Mouse (Mus musculus) cerebellum, adult 2 months (tissue): ENCODE data around the gene Flt4. TPM values are rescaled to one million over a fixed set of nuclear protein-coding genes. Genes with fewer than 3 reads are reported as not detected.

Experiments
- DNase-seq, 2 experiments: peaks; one replicate each; pipeline ENCODE4 v3.0.0; 2021
- H3K27ac ChIP-seq: fragments of 200-500 bp; 2 replicates; pipeline ENCODE4 v1.5.1; 2012; ENCODE audit warnings: low read length, control low read depth, inconsistent platforms; ENCODE audit not compliant: insufficient read depth
- H3K27me3 ChIP-seq: fragments of 200-500 bp; 2 replicates; pipeline ENCODE4 v1.6.1; 2012; ENCODE audit warnings: inconsistent platforms, mild to moderate bottlenecking, low read length, moderate library complexity; ENCODE audit not compliant: control insufficient read depth, insufficient read depth
- H3K4me1 ChIP-seq: fragments of 200-500 bp; 2 replicates; pipeline ENCODE4 v1.6.1; 2011; ENCODE audit warnings: low read length; ENCODE audit not compliant: control insufficient read depth, insufficient read depth
- H3K4me3 ChIP-seq: fragments of 200-500 bp; replicated peaks from 2 replicates; pipeline ENCODE3; 2011; ENCODE audit warnings: mild to moderate bottlenecking, low read depth, low read length, control low read depth; ENCODE audit not compliant: insufficient read depth
- CTCF ChIP-seq: fragments of 200-500 bp; IDR thresholded peaks from 2 replicates; pipeline ENCODE4 v1.5.1; 2011; ENCODE audit warnings: low read depth, mild to moderate bottlenecking, control low read depth, low read length, moderate library complexity, borderline replicate concordance; ENCODE audit not compliant: insufficient read depth
- POLR2A ChIP-seq: fragments of 200-500 bp; IDR thresholded peaks from 2 replicates; pipeline ENCODE4 v1.6.1; 2011; ENCODE audit warnings: low read length, control low read depth, borderline replicate concordance; ENCODE audit not compliant: insufficient read depth
- WGBS: fragments of 180-500 bp; shearing (Covaris S2); methylation state at CpG from one replicate; pipeline ENCODE4 v1.1.7; 2018; 5-methylcytosine and 5-hydroxymethylcytosine counted together
- polyA plus RNA-seq: library from polyadenylated mRNA; depleted of rRNA; stranded (reverse); fragments of >200 nt; gene quantifications from 2 replicates; pipeline ENCODE4 v1.2.3, GENCODE M21; 2012

Gene Flt4
- polyA plus RNA-seq, 1 experiment = 2.2 TPM

DNA sequence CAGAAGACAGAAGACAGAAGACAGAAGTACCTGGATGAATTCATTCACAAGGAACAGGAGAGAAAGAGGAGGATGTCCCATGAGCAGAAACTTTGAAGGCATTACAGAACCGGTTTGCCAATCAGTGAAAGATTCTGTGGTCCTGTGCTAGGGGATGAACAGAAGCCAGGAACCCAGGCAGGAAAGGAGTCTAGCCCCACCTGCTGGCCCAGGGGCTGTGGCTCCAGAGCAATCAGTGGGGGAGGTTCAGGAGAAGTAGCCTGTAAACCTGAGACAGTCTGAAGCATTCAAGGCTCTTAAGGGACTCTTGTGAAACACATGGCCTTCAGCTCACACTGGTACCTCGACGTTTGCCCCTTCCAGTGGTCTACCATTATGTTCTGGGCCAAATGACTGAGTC lies 22.1 kb downstream of the Flt4 start:
- Histone ChIP-seq H3K27ac (no peak overlapping the region), H3K4me1 (no peaks in the 10 kb centered on the region), H3K4me3 (no peak overlapping the region), H3K27me3 (no peaks in the 10 kb centered on the region)
- WGBS = 40% methylated on average over 3 of the region's 3 CpGs
- no peak for DNase-seq
- TF ChIP-seq POLR2A (no peak), CTCF (no peak)

DNA sequence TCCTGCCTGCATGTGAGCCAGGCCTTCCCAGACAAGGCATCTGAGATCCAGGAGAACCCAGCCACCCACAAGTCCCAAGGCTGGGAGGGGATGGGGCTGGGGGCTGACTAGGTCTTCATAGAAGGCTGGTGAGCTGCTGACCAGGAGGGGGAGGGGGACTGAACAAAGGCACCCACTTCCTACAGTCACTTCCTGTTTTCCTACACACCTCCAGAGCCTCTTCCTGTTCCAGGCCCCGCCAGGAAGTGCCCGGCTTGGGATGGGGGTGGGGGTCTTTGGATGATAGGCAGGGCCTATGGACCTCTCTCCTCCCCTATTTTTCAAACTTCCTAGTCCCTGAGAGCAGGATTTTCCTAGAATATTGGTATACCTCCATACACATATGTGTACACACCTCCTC lies 23.2 kb downstream of the Flt4 start:
- H3K4me1 ChIP-seq = no peaks in the 10 kb centered on the region; the same call in 1 of the 2 replicates
- no peak overlapping the region for H3K4me3 ChIP-seq
- no peak overlapping the region for H3K27ac ChIP-seq
- no peaks in the 10 kb centered on the region for H3K27me3 ChIP-seq
- TF ChIP-seq CTCF (no peak), POLR2A (no peak)
- DNase-seq = no peak
- WGBS = 89% methylated on average over 2 of the region's 2 CpGs

DNA sequence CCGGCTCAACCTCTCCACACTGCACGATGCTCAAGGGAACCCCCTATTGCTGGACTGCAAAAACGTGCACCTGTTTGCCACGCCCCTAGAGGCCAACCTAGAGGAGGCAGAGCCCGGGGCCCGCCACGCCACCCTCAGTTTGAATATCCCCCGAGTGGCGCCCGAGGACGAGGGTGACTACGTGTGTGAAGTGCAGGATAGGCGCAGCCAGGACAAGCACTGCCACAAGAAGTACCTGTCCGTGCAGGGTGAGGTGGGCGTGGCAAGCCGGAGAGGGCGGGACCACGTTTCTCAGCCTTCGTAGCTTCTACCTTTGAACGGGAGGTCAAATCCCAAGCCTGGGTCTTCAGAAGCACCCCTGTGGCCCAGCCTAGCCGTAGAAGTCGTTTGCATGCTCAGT lies 25.0 kb downstream of the Flt4 start:
- Histone ChIP-seq H3K4me3 (no peak overlapping the region), H3K4me1 (no peaks in the 10 kb centered on the region; the same call in 1 of the 2 replicates), H3K27ac (no peak overlapping the region), H3K27me3 (no peaks in the 10 kb centered on the region)
- TF ChIP-seq CTCF (no peak), POLR2A (no peak)
- WGBS = 5% methylated on average over 22 of the region's 22 CpGs
- DNase-seq = no peak

DNA sequence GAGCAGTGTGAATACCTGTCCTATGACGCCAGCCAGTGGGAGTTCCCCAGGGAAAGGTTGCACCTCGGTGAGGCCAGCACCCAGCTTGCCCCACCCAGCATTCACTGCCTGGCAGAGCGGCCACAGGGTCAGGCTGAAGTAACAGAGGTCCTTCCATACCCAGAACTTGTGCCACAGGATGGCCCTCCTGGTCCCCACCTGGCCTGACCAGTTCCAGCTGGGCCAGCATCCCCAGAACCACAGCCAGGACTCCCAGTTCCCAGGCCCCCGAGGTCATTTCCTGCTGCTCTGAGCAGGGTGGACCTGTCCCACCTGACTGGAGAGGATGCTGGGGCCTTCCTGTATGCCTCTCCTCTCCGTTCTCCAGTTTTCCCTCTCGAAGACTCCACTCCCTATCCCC lies 26.6 kb downstream of the Flt4 start:
- H3K4me1 ChIP-seq = no peaks in the 10 kb centered on the region; the same call in 1 of the 2 replicates
- no peak for DNase-seq
- H3K27ac ChIP-seq = no peak overlapping the region
- H3K27me3 ChIP-seq = no peaks in the 10 kb centered on the region; the same call in 1 of the 2 replicates
- H3K4me3 ChIP-seq = no peak overlapping the region
- 73% methylated on average over 6 of the region's 6 CpGs for WGBS
- no peak for TF ChIP-seq POLR2A
- no peak for TF ChIP-seq CTCF

DNA sequence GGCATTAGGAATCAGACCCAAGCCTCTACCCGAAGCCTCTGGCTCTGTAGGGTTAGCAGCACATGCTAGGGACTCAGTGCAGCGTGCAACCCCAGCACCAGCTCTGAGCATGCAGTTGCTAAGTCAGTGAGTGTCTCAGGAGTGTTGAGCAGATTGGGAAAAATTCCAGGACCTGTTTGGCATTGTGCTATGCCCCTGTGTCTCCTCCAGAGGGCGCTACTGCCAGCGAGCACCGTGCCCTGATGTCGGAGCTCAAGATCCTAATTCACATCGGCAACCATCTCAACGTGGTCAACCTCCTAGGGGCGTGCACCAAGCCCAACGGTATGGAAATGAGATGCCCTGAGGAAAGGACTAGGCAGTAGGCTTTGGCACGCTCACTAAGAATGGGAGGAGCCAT lies 27.4 kb downstream of the Flt4 start:
- TF ChIP-seq POLR2A (no peak), CTCF (peak; percentile 38; the same call in 1 of the 2 replicates)
- H3K4me3 ChIP-seq = no peak overlapping the region

DNA sequence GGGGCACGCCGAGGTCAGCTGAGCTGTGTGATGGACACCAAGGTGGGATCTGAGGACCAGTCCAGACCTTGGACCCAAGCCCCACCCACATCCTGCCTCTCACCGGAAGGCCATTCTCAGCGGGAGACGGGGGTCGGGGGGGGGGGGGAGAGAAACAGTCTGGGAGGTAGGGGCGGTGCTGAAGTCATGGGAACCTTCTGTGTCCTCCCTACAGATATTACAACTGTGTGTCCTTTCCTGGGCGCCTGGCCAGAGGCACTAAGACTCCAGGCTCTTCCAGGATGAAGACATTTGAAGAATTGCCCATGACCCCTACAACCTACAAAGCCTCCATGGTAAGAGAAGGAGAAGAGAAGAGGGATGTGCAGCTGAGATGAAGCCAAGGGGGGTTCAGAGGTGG lies 36.6 kb downstream of the Flt4 start:
- DNase-seq = no peak
- Histone ChIP-seq H3K4me3 (no peak overlapping the region), H3K27ac (no peak overlapping the region), H3K27me3 (no peaks in the 10 kb centered on the region), H3K4me1 (no peaks in the 10 kb centered on the region)
- TF ChIP-seq POLR2A = no peak
- no peak for TF ChIP-seq CTCF
- WGBS = 59% methylated on average over 8 of the region's 8 CpGs

More for the DNA sequence above, 27.4 kb downstream of the Flt4 start:
- Histone ChIP-seq H3K27me3 (no peaks in the 10 kb centered on the region; the same call in 1 of the 2 replicates), H3K27ac (no peak overlapping the region), H3K4me1 (no peaks in the 10 kb centered on the region; the same call in 1 of the 2 replicates)
- 1% methylated on average over 11 of the region's 11 CpGs for WGBS
- no peak for DNase-seq

DNA sequence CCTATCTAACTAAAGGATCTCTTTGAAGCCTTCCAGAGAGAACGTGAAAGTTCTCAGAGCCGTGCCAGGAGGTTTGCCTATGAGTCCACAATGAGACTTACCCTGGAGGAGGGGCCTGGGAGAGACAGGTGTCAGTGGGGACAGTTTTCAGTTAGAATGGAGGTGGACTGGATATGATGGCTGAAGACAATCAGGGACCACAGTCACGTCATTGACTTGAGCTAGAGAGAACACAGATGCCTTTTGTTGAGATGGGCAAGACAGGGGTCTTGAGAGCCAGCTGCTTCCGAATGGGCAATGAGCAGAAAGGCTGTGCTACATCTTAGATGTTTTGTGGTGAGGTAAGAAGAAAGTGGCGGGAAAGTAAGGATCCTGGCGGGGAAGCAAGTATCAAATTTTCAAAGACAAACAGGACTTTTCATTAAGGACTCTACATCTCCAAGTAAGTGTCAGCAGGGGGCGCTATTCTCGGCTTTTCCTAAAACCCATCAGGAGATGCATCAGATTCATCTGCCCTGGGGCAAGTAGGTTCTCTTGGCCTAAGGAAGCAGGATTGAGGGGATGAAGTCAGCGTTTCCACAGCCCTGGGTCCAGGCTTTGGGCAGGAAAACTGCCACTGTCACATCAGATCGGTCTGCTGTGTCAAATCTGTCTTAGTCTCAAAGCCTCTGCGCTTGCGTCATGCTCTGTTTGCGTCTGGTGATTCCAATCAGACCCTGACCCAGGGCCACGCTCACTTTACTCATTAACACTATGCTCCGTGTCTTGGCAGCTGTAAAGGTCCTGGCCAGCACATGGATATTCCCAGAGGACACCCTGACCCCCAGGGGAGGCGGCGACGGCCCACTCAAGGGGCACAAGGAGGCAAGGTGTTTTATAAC lies 41.3 kb downstream of the Flt4 start:
- TF ChIP-seq POLR2A = no peak
- peak; percentile 12; the same call in 1 of the 2 replicates for TF ChIP-seq CTCF
- H3K27ac ChIP-seq = no peak overlapping the region
- H3K27me3 ChIP-seq = no peaks in the 10 kb centered on the region
- DNase-seq = no peak
- 55% methylated on average over 18 of the region's 18 CpGs for WGBS
- no peaks in the 10 kb centered on the region for H3K4me1 ChIP-seq
- no peak overlapping the region for H3K4me3 ChIP-seq

DNA sequence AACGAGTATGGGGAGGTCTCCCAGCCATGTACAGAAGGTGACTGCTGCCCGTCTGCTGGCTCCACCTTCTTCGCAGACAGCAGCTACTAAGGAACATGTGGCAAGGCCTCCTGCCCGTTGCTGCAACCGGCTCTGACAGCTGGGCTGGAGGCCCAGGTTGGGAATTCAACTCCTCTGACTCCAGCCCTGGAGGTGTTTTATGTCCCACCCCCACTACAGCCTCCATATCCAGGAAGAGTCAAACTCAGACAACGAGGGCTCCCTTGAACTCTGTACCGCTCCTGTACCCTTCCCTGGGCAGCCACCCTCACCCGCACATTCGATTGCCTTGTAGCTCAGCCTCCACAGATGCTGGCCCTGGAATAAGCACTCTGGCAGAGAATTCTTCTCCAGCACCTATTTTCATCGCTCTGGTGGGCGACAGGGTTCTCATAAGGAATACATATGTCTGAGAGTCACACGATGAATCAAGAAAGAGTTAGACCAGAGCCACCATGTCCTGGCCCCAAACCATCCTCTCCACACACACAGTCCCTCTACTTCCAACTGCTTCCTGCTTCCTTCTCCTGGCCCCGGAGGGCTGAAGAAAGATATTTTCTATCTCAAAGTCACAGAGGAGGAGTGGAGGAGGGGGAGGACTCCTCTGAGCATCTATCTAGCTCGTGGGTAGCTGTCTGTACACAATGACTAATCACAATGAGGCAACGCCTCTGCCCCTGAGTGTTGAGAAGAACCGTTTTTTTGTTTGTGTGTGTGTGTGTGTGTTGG lies 42.1 kb downstream of the Flt4 start:
- TF ChIP-seq CTCF = no peak
- no peak for TF ChIP-seq POLR2A
- no peak overlapping the region for H3K27ac ChIP-seq
- H3K4me1 ChIP-seq = no peaks in the 10 kb centered on the region
- WGBS = 63% methylated on average over 16 of the region's 16 CpGs
- no peak for DNase-seq
- H3K27me3 ChIP-seq = no peaks in the 10 kb centered on the region
- H3K4me3 ChIP-seq = no peak overlapping the region
